Mouse (Mus musculus) spleen, postnatal 4 days (tissue): ENCODE data around the gene Gm12794.
A peak's percentile ranks its signal among the peaks of the same experiment; 100 is the strongest.
"Not testable (repeated sequence)": the region's sequence is repeated elsewhere in the genome, so short reads cannot be mapped to it uniquely, and the experiment has no call there.

Experiments used
- DNase-seq, 2 experiments: peaks; one replicate each; pipeline ENCODE4 v3.0.0; 2022; ENCODE audit warnings: low spot score in 2 of 2

The Gm12794 gene

GRCm38 (mm10) chr4:101940107-101940506 is at the start of gene Gm12794:
Gm12794 (plus strand) TSS chr4:101940407.
- not testable (repeated sequence) for DNase-seq

GRCm38 (mm10) chr4:101893656-101894420 is 46.4 kb upstream of the Gm12794 start, which contains the start of gene C130073F10Rik:
C130073F10Rik (minus strand) TSS chr4:101893789.
- DNase-seq = peak in 1 of 2 experiments; percentile 34

GRCm38 (mm10) chr4:101908821-101909220 is 31.4 kb upstream of the Gm12794 start, which contains the start of gene Gm12800:
Gm12800 (plus strand) TSS chr4:101909121.
- DNase-seq = peak in 1 of 2 experiments; percentile 13

- DNase-seq = not testable (repeated sequence)
Observed at GRCm38 (mm10) chr4:101980949-101981348, 40.7 kb downstream of the Gm12794 start, which contains the start of gene Gm12790. Gm12790 (minus strand) TSS chr4:101981049.

- no peak for DNase-seq
Observed at GRCm38 (mm10) chr4:101985678-101986077, 45.5 kb downstream of the Gm12794 start.

- DNase-seq = not testable (repeated sequence)
Observed at GRCm38 (mm10) chr4:101986326-101986725, 46.1 kb downstream of the Gm12794 start, which contains the start of gene Gm12789. Gm12789 (plus strand) TSS chr4:101986626.
